Mouse (Mus musculus) bone marrow, adult 2 months (tissue): ENCODE results near the gene Ctdsp2.

Experiments used
- CTCF ChIP-seq: fragments of 200-500 bp; IDR thresholded peaks from 2 replicates; pipeline ENCODE4 v1.5.1; 2011; ENCODE audit warnings: low read length, control low read depth; ENCODE audit not compliant: control insufficient read depth, insufficient read depth
- POLR2A ChIP-seq: fragments of 200-500 bp; IDR thresholded peaks from 2 replicates; pipeline ENCODE4 v1.6.1; 2011; ENCODE audit warnings: low read depth, mild to moderate bottlenecking, control low read depth, low read length, borderline replicate concordance; ENCODE audit not compliant: control insufficient read depth

DNA sequence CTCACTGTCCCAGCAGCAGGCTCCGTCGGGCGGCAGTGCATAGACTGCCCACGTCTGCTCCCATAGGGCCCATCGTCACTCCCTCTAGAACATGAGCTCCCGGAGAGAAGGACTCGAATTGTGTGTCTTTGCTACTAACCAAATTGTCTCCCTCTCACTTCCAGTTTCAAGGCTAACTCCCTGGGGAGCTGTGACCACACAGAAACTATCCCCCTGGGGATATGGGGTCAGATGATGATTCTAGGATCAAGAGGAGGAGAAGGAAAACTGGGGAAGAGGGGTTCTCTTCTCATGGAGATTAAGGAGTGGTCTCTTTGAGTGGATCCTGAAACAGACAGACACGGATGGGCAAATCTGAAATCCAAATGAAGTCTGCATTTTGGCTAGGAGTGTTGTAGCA is 18.0 kb upstream of the Ctdsp2 start:
- TF ChIP-seq POLR2A (no peak), CTCF (no peak)
